Mouse (Mus musculus) spleen, postnatal 14 days (tissue): ENCODE measurements around the gene Kptn.
A peak's percentile ranks its signal among the peaks of the same experiment; 100 is the strongest.

Experiments used
- DNase-seq, 2 experiments: peaks; one replicate each; pipeline ENCODE4 v3.0.0; 2021 to 2022; ENCODE audit warnings: low spot score in 2 of 2

The Kptn gene

DNA sequence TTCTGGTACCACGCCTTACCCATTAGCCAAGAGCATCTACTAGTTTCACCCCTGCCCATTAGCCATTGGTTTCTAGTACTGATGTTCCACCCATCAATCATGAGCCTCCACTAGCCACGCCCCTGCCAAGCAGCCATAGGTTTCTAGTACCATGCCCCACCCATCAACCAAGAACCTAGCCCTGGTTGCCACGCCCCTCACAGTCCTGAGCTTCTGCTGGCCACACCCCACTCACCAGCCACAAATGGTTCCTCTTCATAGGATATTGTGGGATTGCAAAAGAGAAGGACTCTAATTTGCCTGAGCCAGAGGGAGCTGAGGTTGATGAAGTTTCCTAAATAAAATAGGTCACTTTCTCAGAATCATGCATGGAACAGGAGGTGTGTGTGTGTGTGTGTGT lies 41.0 kb downstream of the Kptn start:
- DNase-seq: no peak

DNA sequence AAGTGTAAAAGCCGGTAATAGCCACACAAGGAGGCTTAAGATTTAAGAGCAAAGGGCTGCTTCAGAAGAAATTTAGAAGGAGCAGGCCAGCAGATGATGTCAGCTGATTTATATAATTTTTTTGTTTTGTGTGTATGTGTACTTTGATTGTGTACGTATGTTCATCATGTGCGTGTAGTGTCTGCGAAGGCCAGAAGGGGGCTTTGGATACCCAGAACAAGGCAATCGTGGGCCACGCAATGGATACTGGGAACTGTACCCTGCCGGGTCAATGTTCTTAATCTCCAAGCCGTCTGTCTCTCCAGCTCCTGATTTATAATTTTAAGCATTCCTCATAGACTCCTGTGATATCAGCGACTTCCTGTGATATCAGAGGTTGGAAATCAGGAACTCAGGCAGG lies 41.6 kb downstream of the Kptn start:
- DNase-seq: no peak

DNA sequence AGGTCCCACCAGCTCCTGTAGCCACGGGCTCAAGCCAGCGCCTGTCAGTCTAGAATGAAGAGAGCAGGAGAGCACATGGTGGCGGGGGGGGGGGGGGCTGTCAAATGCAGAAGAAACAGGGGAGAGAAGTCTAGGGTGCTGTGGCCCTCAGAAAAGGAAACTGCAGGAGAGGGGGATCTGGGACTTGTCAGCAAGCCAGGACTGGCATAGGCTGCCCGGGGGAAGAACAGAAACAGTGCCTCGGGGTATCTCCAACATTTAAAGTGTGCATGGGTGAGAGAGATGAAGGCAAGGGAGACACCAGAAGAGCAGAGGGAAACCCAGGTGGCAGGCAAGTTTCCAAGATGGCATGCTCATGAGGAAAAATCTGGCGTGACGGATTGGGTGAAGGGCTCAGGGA lies 42.3 kb downstream of the Kptn start:
- DNase-seq: no peak

DNA sequence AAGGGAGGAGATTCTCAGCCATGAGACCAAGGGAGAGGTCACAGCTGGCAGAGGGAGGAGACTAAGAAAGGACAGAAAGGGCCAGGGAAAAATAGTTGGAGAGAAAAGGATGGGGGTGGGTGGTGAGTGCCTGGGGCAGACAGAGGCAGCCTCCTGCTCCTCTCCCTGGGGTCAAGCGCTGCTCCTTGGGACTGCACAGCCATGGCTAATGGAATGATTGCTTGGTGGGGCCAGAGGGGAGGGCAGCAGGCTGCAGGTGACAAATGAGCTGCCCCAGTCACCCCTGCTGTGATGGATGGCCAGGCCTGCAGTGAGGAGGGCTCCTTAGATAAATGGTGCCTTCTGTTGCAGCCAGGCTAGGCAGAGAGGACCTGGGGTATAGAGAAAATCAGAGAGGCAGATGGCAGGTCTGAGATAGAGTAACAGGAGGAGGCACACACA lies 52.5 kb downstream of the Kptn start:
- no peak for DNase-seq

DNA sequence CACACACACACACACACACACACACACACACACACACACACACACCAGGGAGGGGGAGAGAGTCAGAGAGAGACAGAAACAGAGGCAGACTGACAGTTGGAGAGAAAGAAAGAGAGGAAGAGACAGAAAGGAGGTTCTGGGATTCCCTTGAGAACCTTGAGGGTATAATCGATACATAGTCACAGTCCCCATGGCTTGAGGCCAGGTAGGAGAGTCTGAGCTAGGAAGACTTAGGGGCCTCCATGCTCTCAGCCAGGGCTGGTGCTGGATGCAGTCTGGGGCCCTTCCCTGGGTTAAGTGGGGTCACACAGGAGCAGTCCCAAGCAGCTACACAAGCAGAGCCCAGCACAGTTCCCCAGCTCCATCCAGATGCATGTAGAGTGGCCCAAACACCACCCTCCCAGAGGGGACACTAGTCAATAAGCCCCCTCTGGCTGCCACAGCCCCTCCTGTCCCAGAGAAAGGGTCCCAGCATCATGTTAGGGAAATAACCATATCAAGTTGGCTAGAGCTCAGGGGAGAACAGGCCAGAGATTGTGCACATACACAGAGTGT lies 53.0 kb downstream of the Kptn start:
- no peak for DNase-seq

DNA sequence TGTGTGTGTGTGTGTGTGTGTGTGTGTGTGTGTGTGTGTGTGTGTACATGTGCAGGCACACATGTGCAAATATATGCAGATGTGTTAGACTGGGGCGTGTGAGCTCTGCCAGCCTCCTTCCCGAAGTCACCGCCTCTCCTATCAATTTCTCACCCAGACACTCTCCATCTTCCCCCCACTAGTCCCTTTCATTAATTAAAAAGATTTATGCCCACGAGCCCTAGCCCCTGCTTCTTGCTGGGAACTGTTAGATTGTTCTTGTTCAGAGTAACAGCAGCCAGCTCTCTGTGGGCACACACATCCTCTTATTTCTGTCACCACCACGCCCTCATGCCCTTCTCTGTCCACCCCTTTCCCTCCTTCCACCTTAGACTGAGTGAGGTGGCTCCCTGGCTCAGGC lies 53.5 kb downstream of the Kptn start:
- no peak for DNase-seq

DNA sequence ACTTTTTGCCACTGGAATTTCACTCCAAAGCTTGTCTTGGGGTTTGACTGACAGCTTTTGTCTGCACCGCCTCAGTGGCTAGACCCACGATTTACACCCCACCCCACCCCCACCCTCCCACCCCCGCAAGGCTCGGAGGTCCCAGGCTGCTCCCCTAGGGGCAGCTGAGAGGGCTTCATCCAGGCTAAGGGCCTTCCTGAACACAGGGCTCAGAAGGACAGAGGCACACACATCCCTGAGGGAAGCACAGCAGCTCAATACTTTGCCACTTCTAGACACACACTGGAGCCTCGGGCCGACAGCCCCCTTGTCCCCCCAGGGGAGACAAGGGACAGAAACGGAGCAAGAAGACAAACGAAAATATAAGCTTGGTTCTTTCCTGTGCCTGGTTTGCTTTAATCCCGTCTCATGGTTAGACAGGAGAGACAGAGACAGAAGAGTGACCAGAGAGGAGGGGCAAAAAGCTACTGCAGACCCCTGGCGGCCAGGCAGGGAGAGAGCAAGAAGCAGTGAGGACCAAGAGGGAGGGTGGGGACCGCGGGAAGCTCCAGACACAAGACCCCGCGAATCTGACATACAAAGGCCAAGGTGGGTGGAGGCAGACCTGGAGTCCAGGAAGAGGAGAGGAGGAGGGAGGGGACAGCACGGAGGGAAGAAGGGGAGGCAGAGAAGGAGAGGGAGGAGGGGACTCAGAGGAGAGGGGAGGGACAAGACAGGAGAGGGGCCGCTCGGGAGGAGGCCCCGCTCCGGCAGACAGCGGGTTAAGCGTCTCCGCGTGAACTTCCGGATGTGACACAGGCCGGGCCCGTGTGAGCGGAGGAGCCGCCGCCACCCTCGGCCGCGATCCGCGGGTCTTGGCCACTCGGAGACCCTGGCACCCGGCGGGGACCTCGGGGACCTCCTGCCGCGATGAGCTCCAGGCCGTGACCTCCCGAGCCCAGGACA lies 55.2 kb downstream of the Kptn start, which contains the start of gene Meis3:
Gene Meis3, plus strand, starts transcription at position 494 of the 945 bp plus-strand sequence.
- DNase-seq: peak in 1 of 2 experiments; percentile 23

DNA sequence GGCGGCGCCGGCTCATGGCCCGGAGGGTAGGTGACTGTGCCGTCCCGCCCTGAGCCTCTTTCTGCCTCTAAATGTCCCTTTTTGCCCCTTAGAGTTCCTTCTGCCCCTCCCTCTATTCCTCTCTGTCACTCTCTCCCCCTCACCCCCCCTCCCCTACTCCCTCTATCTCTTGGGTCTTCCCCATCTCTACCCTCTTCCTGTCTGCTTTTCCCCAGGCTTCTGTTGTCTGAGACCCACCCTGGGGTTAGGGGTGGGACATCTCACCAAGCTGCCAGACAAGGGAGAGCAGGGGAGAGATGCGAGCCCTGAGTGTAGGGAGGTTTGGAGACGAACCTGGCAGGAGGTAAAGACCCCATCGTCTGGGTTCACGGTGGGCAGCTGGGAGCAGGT lies 55.8 kb downstream of the Kptn start:
- no peak for DNase-seq
